Mouse (Mus musculus): Measurements from ENCODE around the gene Grhl3. TPM values are rescaled to one million over a fixed set of nuclear protein-coding genes. Genes with fewer than 3 reads are reported as not detected.
A peak's percentile ranks its signal among the peaks of the same experiment; 100 is the strongest.

The Grhl3 gene
- polyA plus RNA-seq, 1 experiment from 2014 or later = 0.99 TPM

- Histone ChIP-seq H3K4me1 (ENCODE audit: control insufficient read depth, insufficient read depth, low read length) (no peaks in the 10 kb centered on the region), H3K36me3 (ENCODE audit: control insufficient read depth, insufficient read depth, low read length) (no peaks in the 10 kb centered on the region), H3K9me3 (ENCODE audit: control insufficient read depth, low read length) (no peaks in the 10 kb centered on the region), H3K27me3 (ENCODE audit: control insufficient read depth, insufficient read depth, low read length) (no peaks in the 10 kb centered on the region), H3K27ac (ENCODE audit: low read depth, low read length) (no peak overlapping the region), H3K9ac (replicated peaks; ENCODE audit: low read depth, low read length) (no peak overlapping the region), H3K4me3 (ENCODE audit: low read depth, low read length) (no peak overlapping the region), H3K4me2 (ENCODE audit: low read depth, low read length) (no peak overlapping the region)
- ATAC-seq (ENCODE audit: low read depth) = no peak
- WGBS = 91% methylated on average over 3 of the region's 3 CpGs
Measured at GRCm38 (mm10) chr4:135601530-135601929, 28.1 kb upstream of the Grhl3 start.

- H3K27me3 ChIP-seq (ENCODE audit: control insufficient read depth, insufficient read depth, low read length) = no peaks in the 10 kb centered on the region
- no peak for ATAC-seq (ENCODE audit: low read depth)
- H3K4me3 ChIP-seq (ENCODE audit: low read depth, low read length) = no peak overlapping the region
- no peak overlapping the region for H3K27ac ChIP-seq (ENCODE audit: low read depth, low read length)
- no peaks in the 10 kb centered on the region for H3K36me3 ChIP-seq (ENCODE audit: control insufficient read depth, insufficient read depth, low read length)
- no peak overlapping the region for H3K4me2 ChIP-seq (ENCODE audit: low read depth, low read length)
- H3K9ac ChIP-seq (replicated peaks; ENCODE audit: low read depth, low read length) = no peak overlapping the region
- peaks cover 3% of the 10 kb centered on the region; the same call in 1 of the 2 replicates for H3K4me1 ChIP-seq (ENCODE audit: control insufficient read depth, insufficient read depth, low read length)
- WGBS = 87% methylated on average over 7 of the region's 7 CpGs
- H3K9me3 ChIP-seq (ENCODE audit: control insufficient read depth, low read length) = no peaks in the 10 kb centered on the region
Measured at GRCm38 (mm10) chr4:135599497-135600182, 26.2 kb upstream of the Grhl3 start.

- no peak for ATAC-seq (ENCODE audit: low read depth)
- Histone ChIP-seq H3K27ac (ENCODE audit: low read depth, low read length) (no peak overlapping the region), H3K4me2 (ENCODE audit: low read depth, low read length) (no peak overlapping the region), H3K27me3 (ENCODE audit: control insufficient read depth, insufficient read depth, low read length) (no peaks in the 10 kb centered on the region), H3K4me1 (ENCODE audit: control insufficient read depth, insufficient read depth, low read length) (peaks cover 3% of the 10 kb centered on the region; the same call in 1 of the 2 replicates), H3K4me3 (ENCODE audit: low read depth, low read length) (no peak overlapping the region), H3K9ac (replicated peaks; ENCODE audit: low read depth, low read length) (no peak overlapping the region), H3K36me3 (ENCODE audit: control insufficient read depth, insufficient read depth, low read length) (no peaks in the 10 kb centered on the region), H3K9me3 (ENCODE audit: control insufficient read depth, low read length) (no peaks in the 10 kb centered on the region)
- 86% methylated on average over 1 of the region's 2 CpGs for WGBS
Measured at GRCm38 (mm10) chr4:135598998-135599397, 25.6 kb upstream of the Grhl3 start.

GRCm38 (mm10) chr4:135597571-135597970 is 24.1 kb upstream of the Grhl3 start:
- 90% methylated on average over 5 of the region's 5 CpGs for WGBS
- H3K9ac ChIP-seq (replicated peaks; ENCODE audit: low read depth, low read length) = no peak overlapping the region
- H3K27me3 ChIP-seq (ENCODE audit: control insufficient read depth, insufficient read depth, low read length) = no peaks in the 10 kb centered on the region
- H3K9me3 ChIP-seq (ENCODE audit: control insufficient read depth, low read length) = no peaks in the 10 kb centered on the region
- ATAC-seq (ENCODE audit: low read depth) = no peak
- peaks cover 3% of the 10 kb centered on the region; the same call in 1 of the 2 replicates for H3K4me1 ChIP-seq (ENCODE audit: control insufficient read depth, insufficient read depth, low read length)
- no peak overlapping the region for H3K27ac ChIP-seq (ENCODE audit: low read depth, low read length)
- H3K4me3 ChIP-seq (ENCODE audit: low read depth, low read length) = no peak overlapping the region
- H3K4me2 ChIP-seq (ENCODE audit: low read depth, low read length) = no peak overlapping the region
- H3K36me3 ChIP-seq (ENCODE audit: control insufficient read depth, insufficient read depth, low read length) = no peaks in the 10 kb centered on the region

GRCm38 (mm10) chr4:135595943-135596342 is 22.5 kb upstream of the Grhl3 start:
- no peak for ATAC-seq (ENCODE audit: low read depth)
- Histone ChIP-seq H3K9ac (replicated peaks; ENCODE audit: low read depth, low read length) (no peak overlapping the region), H3K4me2 (ENCODE audit: low read depth, low read length) (0 out of 2 replicates have a peak overlapping the region, but pooled peaks have one; percentile 6), H3K36me3 (ENCODE audit: control insufficient read depth, insufficient read depth, low read length) (no peaks in the 10 kb centered on the region), H3K27ac (ENCODE audit: low read depth, low read length) (peak overlapping the region; percentile 44; the same call in 1 of the 2 replicates), H3K4me1 (ENCODE audit: control insufficient read depth, insufficient read depth, low read length) (peaks cover 3% of the 10 kb centered on the region; the same call in 1 of the 2 replicates), H3K9me3 (ENCODE audit: control insufficient read depth, low read length) (no peaks in the 10 kb centered on the region), H3K27me3 (ENCODE audit: control insufficient read depth, insufficient read depth, low read length) (no peaks in the 10 kb centered on the region), H3K4me3 (ENCODE audit: low read depth, low read length) (no peak overlapping the region)
- WGBS = 43% methylated on average over 5 of the region's 5 CpGs

- no peaks in the 10 kb centered on the region for H3K9me3 ChIP-seq (ENCODE audit: control insufficient read depth, low read length)
- ATAC-seq (ENCODE audit: low read depth) = no peak
- no peak overlapping the region for H3K4me2 ChIP-seq (ENCODE audit: low read depth, low read length)
- H3K9ac ChIP-seq (replicated peaks; ENCODE audit: low read depth, low read length) = no peak overlapping the region
- no peak overlapping the region for H3K27ac ChIP-seq (ENCODE audit: low read depth, low read length)
- no peaks in the 10 kb centered on the region for H3K27me3 ChIP-seq (ENCODE audit: control insufficient read depth, insufficient read depth, low read length)
- whole genome bisulfite sequencing = 56% methylated on average over 8 of the region's 8 CpGs
- H3K4me3 ChIP-seq (ENCODE audit: low read depth, low read length) = no peak overlapping the region
- H3K4me1 ChIP-seq (ENCODE audit: control insufficient read depth, insufficient read depth, low read length) = peaks cover 3% of the 10 kb centered on the region; the same call in 1 of the 2 replicates
- no peaks in the 10 kb centered on the region for H3K36me3 ChIP-seq (ENCODE audit: control insufficient read depth, insufficient read depth, low read length)
Measured at GRCm38 (mm10) chr4:135591610-135592304, 18.3 kb upstream of the Grhl3 start.

GRCm38 (mm10) chr4:135591086-135591485 is 17.7 kb upstream of the Grhl3 start:
- no peak overlapping the region for H3K27ac ChIP-seq (ENCODE audit: low read depth, low read length)
- 64% methylated on average over 3 of the region's 3 CpGs for WGBS
- H3K9ac ChIP-seq (replicated peaks; ENCODE audit: low read depth, low read length) = no peak overlapping the region

GRCm38 (mm10) chr4:135584838-135585237 is 11.4 kb upstream of the Grhl3 start:
- Histone ChIP-seq H3K36me3 (ENCODE audit: control insufficient read depth, insufficient read depth, low read length) (no peaks in the 10 kb centered on the region), H3K9me3 (ENCODE audit: control insufficient read depth, low read length) (no peaks in the 10 kb centered on the region), H3K27me3 (ENCODE audit: control insufficient read depth, insufficient read depth, low read length) (no peaks in the 10 kb centered on the region), H3K27ac (ENCODE audit: low read depth, low read length) (no peak overlapping the region), H3K4me2 (ENCODE audit: low read depth, low read length) (no peak overlapping the region), H3K4me1 (ENCODE audit: control insufficient read depth, insufficient read depth, low read length) (no peaks in the 10 kb centered on the region), H3K4me3 (ENCODE audit: low read depth, low read length) (no peak overlapping the region), H3K9ac (replicated peaks; ENCODE audit: low read depth, low read length) (no peak overlapping the region)
- 58% methylated on average over 4 of the region's 4 CpGs for WGBS
- ATAC-seq (ENCODE audit: low read depth) = no peak

More at GRCm38 (mm10) chr4:135591086-135591485, 17.7 kb upstream of the Grhl3 start:
- Histone ChIP-seq H3K4me2 (ENCODE audit: low read depth, low read length) (no peak overlapping the region), H3K9me3 (ENCODE audit: control insufficient read depth, low read length) (no peaks in the 10 kb centered on the region), H3K4me3 (ENCODE audit: low read depth, low read length) (no peak overlapping the region), H3K36me3 (ENCODE audit: control insufficient read depth, insufficient read depth, low read length) (no peaks in the 10 kb centered on the region), H3K4me1 (ENCODE audit: control insufficient read depth, insufficient read depth, low read length) (peaks cover 3% of the 10 kb centered on the region; the same call in 1 of the 2 replicates), H3K27me3 (ENCODE audit: control insufficient read depth, insufficient read depth, low read length) (no peaks in the 10 kb centered on the region)
- ATAC-seq (ENCODE audit: low read depth) = no peak

GRCm38 (mm10) chr4:135581222-135581910 is 7.9 kb upstream of the Grhl3 start:
- no peak for ATAC-seq (ENCODE audit: low read depth)
- WGBS = 26% methylated on average over 12 of the region's 12 CpGs

More at GRCm38 (mm10) chr4:135581222-135581910, 7.9 kb upstream of the Grhl3 start:
- Histone ChIP-seq H3K4me3 (ENCODE audit: low read depth, low read length) (no peak overlapping the region), H3K36me3 (ENCODE audit: control insufficient read depth, insufficient read depth, low read length) (no peaks in the 10 kb centered on the region), H3K27me3 (ENCODE audit: control insufficient read depth, insufficient read depth, low read length) (no peaks in the 10 kb centered on the region), H3K4me1 (ENCODE audit: control insufficient read depth, insufficient read depth, low read length) (no peaks in the 10 kb centered on the region), H3K9ac (replicated peaks; ENCODE audit: low read depth, low read length) (no peak overlapping the region), H3K9me3 (ENCODE audit: control insufficient read depth, low read length) (no peaks in the 10 kb centered on the region), H3K27ac (ENCODE audit: low read depth, low read length) (no peak overlapping the region), H3K4me2 (ENCODE audit: low read depth, low read length) (no peak overlapping the region)
